Mouse (Mus musculus): ENCODE measurements at regions not wholly inside any gene's neighbourhood (a gene's known extent, or its start where the extent isn't known, plus 50 kb on each side); places are given as distances from the start of the nearest gene placed in this dataset.

DNA sequence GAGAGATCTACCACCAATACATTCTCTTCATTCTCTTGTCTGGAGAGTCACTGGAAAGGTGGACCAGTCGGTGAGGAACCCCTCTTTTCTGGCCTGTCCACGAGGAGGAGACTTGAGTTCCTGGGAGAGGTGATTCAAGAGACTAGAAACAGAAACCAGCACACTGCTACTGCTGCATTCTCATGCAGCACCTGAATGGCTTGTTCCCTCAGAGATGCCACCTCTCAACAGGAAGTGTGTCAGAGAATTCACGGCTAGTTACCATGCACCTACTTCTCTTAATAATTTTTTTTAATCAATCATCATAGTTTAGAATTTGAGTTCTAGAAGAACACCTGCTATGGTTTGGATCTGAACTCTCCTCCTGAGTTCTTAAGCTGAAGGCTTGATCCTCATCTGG, 52.0 kb upstream of the Dynlrb2 start:
- no peak for DNase-seq (ENCODE audit: extremely low spot score)

DNA sequence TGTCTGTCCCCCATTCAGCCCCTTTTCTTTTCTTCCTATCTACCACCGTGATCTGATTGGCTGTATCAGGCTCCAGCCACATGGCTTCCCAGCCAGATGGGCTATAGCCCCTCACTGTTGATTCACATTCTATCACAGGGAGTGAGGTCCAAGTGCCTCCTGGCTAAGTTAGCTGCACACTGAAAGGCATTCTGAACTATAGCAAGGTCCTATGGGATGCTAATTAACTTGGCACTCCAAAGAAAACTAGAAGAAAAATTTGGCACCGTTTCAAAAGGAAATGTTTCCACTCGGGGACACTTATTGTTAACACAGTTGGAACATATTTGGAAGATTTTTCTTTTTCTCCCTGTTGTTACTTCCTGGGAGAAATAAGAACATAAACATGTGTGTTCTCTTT, 53.4 kb upstream of the Dynlrb2 start:
- no peak for DNase-seq (ENCODE audit: extremely low spot score)

DNA sequence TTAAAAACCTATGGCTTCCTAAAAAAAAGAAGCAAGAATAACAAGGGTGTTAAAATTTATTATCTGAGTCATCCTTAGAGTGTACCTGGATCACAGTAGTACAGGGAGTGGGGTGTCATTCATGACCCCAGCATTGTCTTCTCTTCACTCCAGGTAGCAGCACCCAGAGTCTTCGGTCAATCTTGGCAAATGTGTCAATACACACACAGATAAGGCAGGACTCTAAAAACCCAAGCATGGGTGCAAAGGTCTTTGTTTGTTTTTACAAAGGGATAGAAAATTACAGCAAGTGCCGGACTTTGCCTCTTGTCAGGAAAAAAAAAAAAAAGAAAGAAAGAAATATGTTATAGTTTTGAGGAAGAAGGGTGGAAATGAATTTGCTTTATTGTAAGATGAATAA, 57.3 kb upstream of the Dynlrb2 start:
- no peak for DNase-seq (ENCODE audit: extremely low spot score)

DNA sequence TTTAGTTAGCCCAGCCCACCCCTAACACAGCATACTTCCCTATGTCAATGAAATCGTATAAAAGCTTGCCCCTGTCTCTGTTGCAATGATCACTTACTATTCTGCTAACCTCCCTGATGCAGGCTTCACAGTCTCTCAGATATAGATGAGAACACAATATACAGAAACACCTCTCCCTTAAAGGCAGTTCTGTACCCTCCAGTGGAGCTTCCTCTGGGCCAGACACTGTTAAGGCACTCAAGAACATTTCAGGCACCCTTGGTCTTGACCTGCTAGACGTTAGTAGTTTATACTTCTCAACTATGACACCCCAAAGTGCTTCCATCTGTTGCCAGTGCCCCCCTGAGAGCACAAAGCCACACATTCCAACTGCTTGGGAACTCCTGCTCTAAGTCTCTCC, 61.9 kb upstream of the Dynlrb2 start:
- no peak for DNase-seq (ENCODE audit: extremely low spot score)

DNA sequence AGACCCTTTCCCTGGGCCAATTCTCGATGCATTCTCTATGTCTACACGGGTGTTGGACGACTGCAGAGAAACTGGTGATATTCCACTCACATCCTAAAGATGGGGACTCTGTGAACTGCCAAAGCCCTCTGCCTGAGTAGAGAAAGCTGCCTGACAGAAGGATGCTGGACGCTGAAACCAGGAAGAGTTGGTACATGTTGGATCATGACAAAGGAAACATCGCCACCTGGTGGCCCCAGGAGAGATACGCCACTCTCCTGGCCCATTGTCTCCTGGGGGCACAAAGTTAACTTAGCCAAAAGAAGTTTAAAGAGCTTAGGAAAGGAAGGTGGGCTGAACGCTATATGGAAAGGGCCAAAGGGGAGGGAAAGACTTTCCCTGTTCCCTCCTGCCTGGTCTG, 65.9 kb upstream of the Dynlrb2 start:
- DNase-seq (ENCODE audit: extremely low spot score) = peak; percentile 71

DNA sequence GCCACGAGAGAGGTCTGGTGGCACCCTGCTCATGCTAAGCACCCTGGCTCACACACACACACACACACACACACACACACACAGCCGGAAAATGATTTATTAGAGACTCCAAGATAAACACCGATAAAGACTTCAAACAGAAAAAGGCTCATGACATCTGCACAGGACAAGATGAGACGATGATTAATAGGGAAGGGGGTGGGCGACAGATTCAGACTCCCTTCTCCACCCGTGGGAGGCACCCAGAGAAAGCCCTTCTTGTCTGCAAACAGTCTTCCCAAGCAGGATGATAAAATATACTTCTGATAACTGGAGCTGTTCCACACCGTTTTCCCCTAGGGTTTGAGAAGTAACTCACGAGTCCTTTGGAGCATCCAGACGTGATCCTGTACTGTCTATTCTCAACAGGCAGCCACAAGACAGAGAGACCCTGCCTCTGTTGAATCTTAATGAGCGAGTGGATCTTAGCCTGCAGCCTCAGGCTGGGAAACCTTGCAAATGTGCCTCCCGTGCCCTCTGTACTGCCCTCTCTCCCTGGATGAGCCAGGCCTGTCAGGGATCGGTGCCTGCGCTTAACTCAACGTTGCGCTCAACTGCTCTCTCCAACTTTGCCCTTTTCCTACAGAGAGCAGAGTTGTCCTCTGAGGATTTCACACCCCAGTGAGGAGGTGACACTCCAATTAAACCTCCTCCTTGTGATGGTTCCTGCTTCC, 69.3 kb upstream of the Dynlrb2 start:
- DNase-seq (ENCODE audit: extremely low spot score) = no peak

DNA sequence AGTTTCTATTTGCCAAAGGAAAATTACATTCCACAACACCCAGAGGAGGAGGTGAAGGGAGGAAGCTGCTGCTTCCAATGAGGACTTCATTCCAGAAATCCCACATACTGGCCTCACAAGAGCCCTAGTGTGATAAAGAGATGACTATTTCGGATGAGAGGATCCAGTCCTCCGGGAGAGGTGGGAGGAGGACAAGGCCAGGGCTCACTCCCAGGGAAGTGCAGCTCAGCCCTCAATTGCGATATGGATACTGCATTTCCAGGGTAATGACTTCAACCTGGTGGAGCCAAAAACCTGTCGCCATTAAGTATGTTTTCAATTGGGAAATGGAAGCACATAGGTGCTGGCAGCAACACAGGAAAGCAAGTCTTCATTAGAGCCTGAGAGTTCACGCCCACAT, 74.7 kb upstream of the Dynlrb2 start:
- DNase-seq (ENCODE audit: extremely low spot score) = no peak

DNA sequence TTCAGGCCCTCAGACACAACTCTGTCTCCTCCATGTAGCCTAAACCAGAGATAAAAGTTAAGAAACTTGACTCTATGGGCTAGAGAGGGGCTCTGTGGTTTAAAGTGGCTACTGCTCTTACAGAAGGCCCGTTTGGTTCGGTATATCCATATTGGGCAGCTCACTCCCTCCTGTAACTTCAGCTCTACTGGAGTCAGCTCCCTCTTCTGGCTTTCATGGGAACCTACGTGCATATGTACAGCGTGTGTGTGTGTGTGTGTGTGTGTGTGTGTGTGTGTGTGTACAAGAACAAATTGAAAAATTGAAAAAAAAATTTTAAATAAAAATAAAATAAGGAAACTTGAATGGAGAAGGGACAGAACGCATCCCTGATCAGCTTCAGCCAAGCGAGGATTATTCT, 75.1 kb upstream of the Dynlrb2 start:
- DNase-seq (ENCODE audit: extremely low spot score) = no peak

DNA sequence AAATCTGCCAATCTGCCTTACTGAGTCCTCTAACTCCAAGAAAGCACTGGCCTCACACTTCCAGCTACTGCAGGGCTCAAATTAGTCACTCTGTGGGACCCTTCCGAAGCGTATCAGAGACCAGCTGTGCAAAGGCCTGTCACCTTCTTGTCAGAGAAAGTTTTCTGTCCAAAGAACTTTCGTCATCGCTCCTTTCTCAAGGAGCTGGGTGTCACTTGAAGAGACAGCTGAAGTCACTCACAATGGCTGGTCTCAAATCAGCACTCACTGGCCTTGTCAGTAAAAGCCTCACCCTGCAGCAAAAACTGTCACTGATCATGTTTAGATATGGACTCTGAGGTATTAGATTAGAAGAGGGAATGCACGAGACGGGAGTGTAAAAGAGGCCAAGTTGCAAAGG, 81.9 kb upstream of the Dynlrb2 start:
- DNase-seq (ENCODE audit: extremely low spot score) = no peak

DNA sequence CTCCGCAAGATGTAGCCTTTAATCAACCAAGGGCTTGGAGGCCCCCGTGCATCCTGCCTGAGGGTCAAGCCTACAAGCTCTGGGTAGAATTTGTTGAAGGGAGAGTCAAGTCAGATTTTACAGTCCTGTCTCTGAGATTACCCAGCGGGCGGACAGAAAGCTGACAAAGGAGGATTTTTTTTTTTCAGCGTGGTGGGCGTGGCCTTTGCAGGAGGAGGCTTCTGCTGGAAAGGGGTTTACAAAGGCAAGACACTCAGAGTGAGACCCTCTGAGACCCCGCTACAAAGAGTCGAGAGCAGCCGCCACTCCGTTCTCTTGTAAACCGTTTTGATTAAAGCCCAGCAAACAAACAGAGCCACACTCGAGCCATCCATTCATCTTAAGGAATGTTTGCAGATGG, 92.1 kb upstream of the Dynlrb2 start:
- DNase-seq (ENCODE audit: extremely low spot score) = peak; percentile 15

DNA sequence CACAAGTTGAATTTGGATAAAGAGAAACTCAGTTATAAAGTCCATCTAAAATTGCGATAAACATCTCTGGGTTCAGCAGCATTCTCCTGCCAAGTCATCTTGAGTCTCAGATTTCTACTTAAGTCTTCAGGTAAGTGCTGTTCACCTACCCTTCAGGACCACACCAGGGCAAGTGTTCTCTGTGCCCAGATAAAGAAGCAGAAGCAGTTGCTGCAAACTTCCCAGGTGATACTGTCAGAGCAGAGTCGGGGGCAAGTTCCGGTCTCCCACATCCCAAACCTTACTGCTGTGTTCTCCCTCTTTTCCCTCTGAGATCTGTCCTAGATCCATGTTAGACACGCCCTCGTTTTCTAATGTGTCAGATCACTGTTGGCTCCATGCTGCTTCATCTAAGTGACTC, 94.7 kb upstream of the Dynlrb2 start:
- DNase-seq (ENCODE audit: extremely low spot score) = no peak

DNA sequence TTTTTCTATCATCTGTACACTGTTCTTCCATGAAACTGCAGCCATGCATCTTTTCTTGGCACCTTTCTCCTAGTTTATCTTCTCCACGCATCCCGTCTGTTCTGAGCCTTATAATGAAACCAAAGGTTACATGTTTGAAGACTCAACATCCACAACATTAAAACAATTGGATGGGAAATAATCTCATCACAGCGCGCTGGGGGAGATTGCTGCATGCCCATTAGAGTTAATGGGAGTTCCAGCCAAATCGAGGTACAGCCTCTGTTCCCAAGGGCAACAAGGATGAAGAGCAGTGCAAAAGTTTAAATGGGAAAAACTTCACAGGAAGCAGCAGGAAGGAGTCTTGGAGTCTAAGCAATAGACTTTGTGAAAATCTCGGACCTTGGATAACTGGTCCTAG, 95.8 kb upstream of the Dynlrb2 start:
- no peak for DNase-seq (ENCODE audit: extremely low spot score)

DNA sequence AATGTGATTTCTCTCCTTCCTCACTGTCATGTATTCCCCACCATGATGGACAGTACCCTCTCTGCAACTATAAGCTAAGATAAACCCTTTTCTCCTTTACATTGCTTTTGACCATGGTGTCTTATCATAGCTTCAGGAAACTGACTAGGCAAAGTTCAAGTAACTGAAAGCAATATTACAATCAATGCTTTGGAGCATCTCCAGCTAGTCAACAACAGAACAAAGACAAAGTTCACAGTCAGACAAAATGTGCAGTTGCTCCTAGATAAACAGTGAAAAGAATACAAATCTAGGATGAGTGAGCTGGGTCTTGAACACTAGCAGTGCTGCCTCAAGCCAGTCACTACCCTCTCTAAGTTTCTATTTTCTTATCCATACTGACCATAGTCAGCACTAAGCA, 100.2 kb upstream of the Dynlrb2 start:
- DNase-seq (ENCODE audit: extremely low spot score) = no peak

DNA sequence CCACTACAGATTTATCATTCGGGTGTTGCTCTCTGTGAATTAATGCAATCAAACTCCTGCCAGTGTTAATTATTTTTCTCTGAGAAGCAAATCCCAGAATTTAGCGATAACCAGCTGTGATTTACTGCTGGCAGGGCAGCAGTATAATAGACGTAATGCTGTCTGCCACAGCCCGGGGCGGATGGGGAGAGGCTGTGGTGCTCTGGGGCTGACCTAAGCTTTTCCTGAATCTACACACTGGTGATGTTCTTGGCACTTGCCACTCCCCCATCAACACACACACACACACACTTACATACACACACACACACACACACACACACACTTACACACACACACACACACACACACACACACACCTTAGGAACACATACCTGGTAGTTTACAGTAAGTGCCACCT, 101.4 kb upstream of the Dynlrb2 start:
- DNase-seq (ENCODE audit: extremely low spot score) = no peak

DNA sequence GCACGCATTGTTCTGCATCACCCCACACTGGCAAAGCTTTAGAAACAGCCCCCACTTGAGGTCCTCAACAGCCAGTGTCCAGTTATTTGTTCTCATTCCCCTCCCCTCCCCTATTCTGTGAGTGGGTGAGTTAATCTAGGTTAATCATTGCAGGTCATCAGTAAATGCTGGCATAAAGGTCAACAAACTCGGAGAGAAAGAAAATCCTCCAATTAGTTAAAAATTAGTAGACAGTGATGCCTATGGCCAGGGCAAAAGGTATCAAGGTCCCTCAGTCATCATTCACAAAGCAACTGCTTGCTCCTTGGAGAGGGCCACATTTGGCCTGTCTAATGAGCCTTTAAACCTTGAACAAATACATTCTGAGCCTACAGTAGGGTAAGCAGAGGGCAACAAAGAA, 105.3 kb upstream of the Dynlrb2 start:
- no peak for DNase-seq (ENCODE audit: extremely low spot score)

DNA sequence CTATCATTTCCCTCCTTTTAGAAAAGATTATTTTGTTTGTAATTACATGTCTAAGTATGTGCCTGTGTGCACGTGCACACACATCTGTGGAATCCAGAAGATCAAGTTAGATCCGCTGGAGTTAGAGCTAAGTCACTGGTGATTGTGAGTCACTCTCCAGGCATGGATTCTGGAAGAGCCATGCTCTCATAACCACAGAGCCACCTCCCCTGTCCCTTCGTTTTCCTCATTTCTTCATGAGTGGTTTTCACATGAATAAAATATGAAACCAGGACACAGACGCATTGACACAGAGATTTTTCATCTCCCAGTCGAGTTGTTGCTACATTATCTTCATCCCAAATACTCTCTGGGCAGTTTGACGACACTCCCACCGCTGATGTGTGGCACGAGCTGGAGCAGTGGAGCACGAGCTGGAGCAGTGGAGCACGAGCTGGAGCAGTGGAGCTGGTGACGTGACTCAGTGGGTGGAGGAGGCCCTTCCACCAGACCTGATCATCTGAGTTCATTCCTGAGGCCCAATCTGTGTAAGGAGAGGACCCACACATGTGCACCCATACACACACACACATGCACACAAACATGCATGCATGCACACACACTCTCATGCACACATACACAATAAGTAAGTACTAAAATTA, 106.1 kb upstream of the Dynlrb2 start:
- DNase-seq (ENCODE audit: extremely low spot score) = no peak

DNA sequence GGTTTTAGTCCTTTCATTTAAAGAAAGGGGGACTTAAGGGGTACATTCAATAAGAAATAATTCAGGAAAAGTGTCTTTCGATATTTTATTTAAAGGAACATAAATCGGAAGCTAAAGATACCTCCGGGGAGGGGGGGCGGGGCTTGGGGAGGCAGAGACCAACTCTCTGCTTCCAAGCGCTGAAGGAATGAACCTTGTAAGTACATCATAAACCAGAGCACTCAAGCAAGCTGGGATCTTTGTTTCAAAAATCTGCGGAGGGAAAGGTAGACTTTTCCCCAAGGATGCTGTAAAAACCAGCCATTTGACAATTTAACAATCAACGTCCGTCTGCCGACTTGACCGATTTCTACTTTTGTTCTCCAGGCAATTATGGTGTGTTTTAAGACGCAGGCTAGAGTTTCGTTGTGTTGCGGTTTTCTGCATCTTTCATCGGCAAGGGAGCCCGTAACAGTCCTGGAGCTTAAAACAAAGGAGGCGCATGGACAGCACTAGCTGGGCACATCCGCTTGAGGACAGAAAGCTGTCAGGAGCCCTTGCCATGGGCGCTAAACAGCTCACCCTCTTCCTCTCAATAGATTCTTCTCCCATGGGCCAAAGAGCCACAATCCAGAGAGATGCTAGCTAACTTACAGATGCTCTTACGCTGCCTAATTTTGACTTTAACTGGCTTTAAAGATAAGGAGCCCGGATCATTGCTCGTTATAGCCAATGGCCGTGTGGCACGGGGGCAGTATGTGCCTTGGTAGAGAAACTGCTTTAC, 119.4 kb upstream of the Dynlrb2 start:
- DNase-seq (ENCODE audit: extremely low spot score) = no peak

DNA sequence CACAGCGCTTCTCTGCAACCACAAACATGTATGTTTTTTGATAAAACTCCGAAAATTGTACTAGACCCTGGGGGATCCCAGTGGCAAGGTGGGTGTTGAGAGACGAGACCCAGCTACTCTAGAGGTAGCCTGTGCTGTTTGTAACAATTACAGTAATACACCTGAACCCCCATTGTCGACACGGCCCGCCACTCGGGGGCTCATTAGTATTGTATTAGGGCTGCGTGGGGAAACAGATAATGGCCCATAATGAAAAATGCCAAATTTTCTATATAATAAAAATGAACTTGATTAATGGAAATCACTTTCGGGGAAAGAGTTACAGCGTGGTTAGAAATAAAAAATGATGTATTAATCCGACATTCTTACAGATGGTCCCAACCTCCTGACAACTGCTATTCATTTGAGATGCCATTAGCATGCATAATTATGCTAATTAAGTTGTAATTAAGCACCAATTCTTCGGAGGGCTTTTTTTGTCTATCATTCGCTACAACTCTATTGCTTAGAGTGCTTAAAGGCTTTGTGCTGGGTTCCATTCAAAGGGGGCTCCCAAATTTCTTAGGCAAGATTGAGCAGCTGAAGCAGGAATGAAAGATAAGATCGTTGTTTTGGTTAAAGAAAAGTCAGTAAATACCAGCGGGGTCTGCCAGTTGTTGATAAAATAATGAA, 120.2 kb upstream of the Dynlrb2 start:
- no peak for DNase-seq (ENCODE audit: extremely low spot score)

DNA sequence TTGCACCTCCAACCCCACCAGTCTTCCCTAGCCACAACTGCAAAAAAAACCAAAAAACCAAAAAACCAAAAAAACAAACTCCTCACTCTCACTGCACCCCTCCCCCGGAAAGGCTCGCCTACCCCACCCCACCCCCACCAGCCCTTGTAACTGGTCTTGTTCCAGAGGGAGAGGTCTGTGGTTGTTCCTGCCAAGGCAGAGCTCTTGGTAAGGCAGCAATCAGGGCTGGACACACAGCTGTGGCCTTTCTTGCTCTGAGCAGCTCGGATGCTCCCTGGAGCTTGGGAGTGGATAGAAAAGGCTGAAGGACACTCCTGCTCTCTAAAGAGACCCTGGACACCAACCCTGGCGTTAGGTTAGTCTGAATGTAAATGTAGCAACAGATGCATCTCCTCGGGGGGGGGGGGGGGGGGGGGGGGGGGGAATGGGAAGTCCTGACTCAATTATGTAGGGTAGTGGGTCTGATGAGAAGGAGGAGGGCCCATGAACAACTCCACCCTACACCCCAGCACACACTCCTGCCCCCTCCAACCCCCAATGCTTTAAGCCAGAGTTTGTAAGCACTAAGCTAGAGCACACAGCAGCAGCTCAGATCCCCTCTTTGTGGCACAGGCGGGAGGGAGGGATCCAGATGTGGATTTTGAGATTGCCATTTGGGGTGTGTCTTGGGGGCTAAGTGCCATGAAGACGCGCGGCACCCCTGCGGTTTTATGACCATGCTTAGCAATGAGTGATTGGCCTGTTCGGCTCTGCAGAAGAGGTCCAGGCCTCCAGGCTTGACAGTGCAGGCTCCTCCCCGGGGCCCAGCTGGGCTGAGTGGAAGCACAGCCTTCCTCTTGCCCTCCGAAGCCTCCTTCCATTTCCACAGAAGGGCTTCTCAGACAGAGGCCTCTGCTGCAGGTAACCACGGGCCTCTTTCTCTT, 121.0 kb upstream of the Dynlrb2 start:
- DNase-seq (ENCODE audit: extremely low spot score) = peak; percentile 43

DNA sequence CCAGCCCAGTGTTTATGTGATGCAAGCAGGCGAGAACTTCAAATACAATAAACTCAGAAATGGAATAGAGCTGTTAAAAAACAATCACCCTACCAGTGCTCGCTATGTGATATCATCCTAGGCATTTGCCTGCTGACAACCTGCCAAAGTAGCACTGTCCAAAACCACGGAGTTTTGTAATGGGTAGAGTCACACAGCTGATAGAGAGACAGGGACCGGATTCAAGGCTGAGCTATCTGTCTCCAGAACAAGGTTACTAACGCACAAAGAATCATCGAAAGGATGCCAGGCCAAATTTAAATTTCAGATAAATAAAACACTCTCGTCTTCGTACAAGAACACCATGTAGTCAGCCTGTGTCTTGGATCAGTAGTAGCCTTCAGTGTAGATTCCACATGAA, 121.7 kb upstream of the Dynlrb2 start:
- DNase-seq (ENCODE audit: extremely low spot score) = no peak

DNA sequence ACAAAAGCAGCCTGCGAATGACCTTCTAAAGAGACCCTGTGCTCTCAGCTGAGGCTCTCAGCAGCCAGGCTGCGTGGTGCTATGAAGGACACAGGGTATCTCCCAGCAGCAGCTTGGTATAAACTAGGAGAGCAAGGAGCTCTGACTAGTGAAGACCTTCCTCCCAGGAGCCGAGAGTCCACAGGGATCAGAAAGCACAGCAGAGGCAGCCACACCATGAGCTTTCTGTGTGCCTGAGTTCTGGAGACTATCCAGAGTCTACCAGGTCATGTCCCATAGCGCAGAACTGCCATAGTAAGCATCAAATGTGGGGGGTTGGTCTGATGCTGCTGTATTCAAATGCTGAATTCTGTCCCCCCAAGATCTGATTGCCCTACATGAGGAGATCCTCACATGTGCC, 124.2 kb upstream of the Dynlrb2 start:
- no peak for DNase-seq (ENCODE audit: extremely low spot score)

DNA sequence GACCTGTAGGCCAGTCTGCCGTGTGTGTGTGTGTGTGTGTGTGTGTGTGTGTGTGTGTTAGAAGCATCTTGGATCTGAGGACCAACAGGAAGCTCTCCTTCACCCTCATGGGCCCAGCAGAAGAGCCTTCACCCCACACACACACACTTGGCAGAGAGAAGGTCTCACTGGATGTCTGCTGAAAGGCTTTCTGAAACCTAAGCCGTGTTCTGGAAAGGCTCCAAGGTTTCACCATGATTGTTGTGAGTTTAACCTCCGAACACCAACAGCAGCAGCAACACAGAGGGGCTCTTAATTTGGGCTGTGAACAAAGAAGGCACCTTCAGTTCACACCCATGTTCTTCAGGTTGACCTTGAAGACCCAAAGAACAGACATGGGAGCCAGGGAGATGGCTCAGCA, 124.9 kb upstream of the Dynlrb2 start:
- no peak for DNase-seq (ENCODE audit: extremely low spot score)

Data from embryo, embryonic 9.5 days (tissue).